13 mouse cellular contexts compared by ENCODE assay signal in genomic region chr12:68500794-68501193, GRCm38 (mm10).
A peak's percentile ranks its signal among the peaks of the same experiment; 100 is the strongest.
DNase-seq lines count a peak whose midpoint lies in the region; ATAC-seq and TF ChIP-seq lines count a peak whose summit lies in the region.
"Had no signal": no experiment of that assay in that cellular context is flagged by ENCODE, and none has a peak within 500 bp of the region (broad histone marks: within the 10 kb centered on the region; RNA-seq: fewer than 3 reads in every experiment).

No protein-coding gene starts in this region.

- H3K27me3 ChIP-seq in forebrain, embryonic 14.5 days (replicated peaks; ENCODE audit: control insufficient read depth, insufficient read depth, low read length) = no peaks in the 10 kb centered on the region
- H3K27me3 ChIP-seq in forebrain, embryonic 15.5 days = no peaks in the 10 kb centered on the region
- H3K27me3 ChIP-seq in liver, postnatal 0 days (ENCODE audit: insufficient read depth, low read length) = no peaks in the 10 kb centered on the region
- H3K27me3 ChIP-seq in liver, embryonic 12.5 days (replicated peaks) = no peaks in the 10 kb centered on the region
- H3K27me3 ChIP-seq: heart, embryonic 13.5 days; limb, embryonic 15.5 days; stomach, embryonic 15.5 days had no signal

- H3K4me1 ChIP-seq in forebrain, embryonic 14.5 days (ENCODE audit: control insufficient read depth, insufficient read depth, low read length) = no peaks in the 10 kb centered on the region
- no peaks in the 10 kb centered on the region for H3K4me1 ChIP-seq in forebrain, embryonic 15.5 days
- no peaks in the 10 kb centered on the region for H3K4me1 ChIP-seq in liver, postnatal 0 days (ENCODE audit: insufficient read depth)
- no peaks in the 10 kb centered on the region for H3K4me1 ChIP-seq in liver, embryonic 12.5 days
- H3K4me1 ChIP-seq: heart, embryonic 13.5 days; limb, embryonic 15.5 days; stomach, embryonic 15.5 days had no signal

- 81% methylated on average over 4 of the region's 4 CpGs for WGBS in forebrain, embryonic 14.5 days
- 81% methylated on average over 4 of the region's 4 CpGs for WGBS in forebrain, embryonic 15.5 days
- 63% methylated on average over 4 of the region's 4 CpGs for WGBS in liver, postnatal 0 days (ENCODE audit: insufficient replicate concordance)
- WGBS in liver, embryonic 12.5 days (ENCODE audit: insufficient replicate concordance) = 65% methylated on average over 4 of the region's 4 CpGs

- H3K9ac ChIP-seq in forebrain, embryonic 14.5 days (ENCODE audit: low read length) = no peak overlapping the region
- no peak overlapping the region for H3K9ac ChIP-seq in forebrain, embryonic 15.5 days (replicated peaks)
- no peak overlapping the region for H3K9ac ChIP-seq in liver, postnatal 0 days (replicated peaks)
- no peak overlapping the region for H3K9ac ChIP-seq in liver, embryonic 12.5 days
- H3K9ac ChIP-seq: heart, embryonic 13.5 days; limb, embryonic 15.5 days; stomach, embryonic 15.5 days had no signal

- peak; percentile 56 for DNase-seq in forebrain, embryonic 14.5 days (ENCODE audit: low spot score)
- no peak for DNase-seq in liver, postnatal 0 days
- peak; percentile 65 for DNase-seq in adipocyte (ENCODE audit: low spot score)
- DNase-seq in kidney, postnatal 14 days = peak; percentile 10
- no peak for DNase-seq in urinary bladder, postnatal 4 days (ENCODE audit: low spot score in 2 of 2)
- no peak for DNase-seq in thymus, postnatal 14 days
- DNase-seq: cerebellum, adult 18-20 months had no signal

- no peak overlapping the region for H3K4me3 ChIP-seq in forebrain, embryonic 14.5 days (ENCODE audit: low read depth, low read length)
- no peak overlapping the region for H3K4me3 ChIP-seq in forebrain, embryonic 15.5 days
- H3K4me3 ChIP-seq in liver, postnatal 0 days (ENCODE audit: low read depth, low read length) = no peak overlapping the region
- H3K4me3 ChIP-seq in liver, embryonic 12.5 days = no peak overlapping the region
- H3K4me3 ChIP-seq: heart, embryonic 13.5 days; limb, embryonic 15.5 days; stomach, embryonic 15.5 days had no signal

- H3K36me3 ChIP-seq in forebrain, embryonic 14.5 days (ENCODE audit: control insufficient read depth, insufficient read depth, low read length) = no peaks in the 10 kb centered on the region
- H3K36me3 ChIP-seq in forebrain, embryonic 15.5 days = no peaks in the 10 kb centered on the region
- no peaks in the 10 kb centered on the region for H3K36me3 ChIP-seq in liver, postnatal 0 days (replicated peaks; ENCODE audit: insufficient read depth, low read length)
- no peaks in the 10 kb centered on the region for H3K36me3 ChIP-seq in liver, embryonic 12.5 days
- H3K36me3 ChIP-seq: heart, embryonic 13.5 days; limb, embryonic 15.5 days; stomach, embryonic 15.5 days had no signal

- no peak overlapping the region for H3K27ac ChIP-seq in forebrain, embryonic 14.5 days (ENCODE audit: low read depth, low read length)
- no peak overlapping the region for H3K27ac ChIP-seq in forebrain, embryonic 15.5 days (replicated peaks)
- H3K27ac ChIP-seq in liver, postnatal 0 days (ENCODE audit: low read depth) = no peak overlapping the region
- no peak overlapping the region for H3K27ac ChIP-seq in liver, embryonic 12.5 days
- H3K27ac ChIP-seq: heart, embryonic 13.5 days; limb, embryonic 15.5 days; stomach, embryonic 15.5 days had no signal

- TF ChIP-seq EP300 in liver, postnatal 0 days (IDR thresholded peaks at IDR 0.05; ENCODE audit: low read depth) = no peak

- no peak overlapping the region for H3K4me2 ChIP-seq in forebrain, embryonic 14.5 days (ENCODE audit: low read length)
- H3K4me2 ChIP-seq in forebrain, embryonic 15.5 days (replicated peaks) = no peak overlapping the region
- H3K4me2 ChIP-seq in liver, postnatal 0 days (ENCODE audit: low read depth, low read length) = no peak overlapping the region
- no peak overlapping the region for H3K4me2 ChIP-seq in liver, embryonic 12.5 days
- H3K4me2 ChIP-seq: heart, embryonic 13.5 days; limb, embryonic 15.5 days; stomach, embryonic 15.5 days had no signal

- H3K9me3 ChIP-seq in forebrain, embryonic 14.5 days (replicated peaks; ENCODE audit: control insufficient read depth, low read length) = no peaks in the 10 kb centered on the region
- H3K9me3 ChIP-seq in forebrain, embryonic 15.5 days = no peaks in the 10 kb centered on the region
- H3K9me3 ChIP-seq in liver, postnatal 0 days (ENCODE audit: low read length) = no peaks in the 10 kb centered on the region
- no peaks in the 10 kb centered on the region for H3K9me3 ChIP-seq in liver, embryonic 12.5 days (replicated peaks)
- H3K9me3 ChIP-seq: heart, embryonic 13.5 days; limb, embryonic 15.5 days; stomach, embryonic 15.5 days had no signal

- TF ChIP-seq CTCF in liver, postnatal 0 days (IDR thresholded peaks at IDR 0.05; ENCODE audit: low read depth) = peak; percentile 44

- no peak for ATAC-seq in forebrain, embryonic 14.5 days
- no peak for ATAC-seq in forebrain, embryonic 15.5 days (replicated peaks)
- ATAC-seq in liver, postnatal 0 days = no peak
- ATAC-seq in liver, embryonic 12.5 days = no peak
- ATAC-seq: CD4-positive, CD25-positive, alpha-beta regulatory T cell, adult 4 months had no signal

Comparison
In these comparisons a context has a peak if more than half of its experiments do, and no peak if none do; other contexts are left out.
1. DNase-seq: peak in forebrain, embryonic 14.5 days (single experiment), adipocyte (single experiment) and kidney, postnatal 14 days (single experiment); none in liver, postnatal 0 days (single experiment), urinary bladder, postnatal 4 days (0 of 2) and thymus, postnatal 14 days (single experiment).